Mouse (Mus musculus) midbrain, embryonic 14.5 days (tissue): ENCODE results near the gene Ykt6. TPM values are rescaled to one million over a fixed set of nuclear protein-coding genes. Genes with fewer than 3 reads are reported as not detected.

Experiments
- ATAC-seq: fragments of 200-750 bp; cut with Nextera tagmentation; 2 replicates; pipeline ENCODE4 v1.8.0; 2017; ENCODE audit warnings: moderate number of reproducible peaks, moderate library complexity; ENCODE audit not compliant: low FRiP score, low TSS enrichment
- DNase-seq: peaks from one replicate; pipeline ENCODE4 v3.0.0-alpha.2; 2015
- H3K27ac ChIP-seq: fragments of 300-500 bp; sonication (generic); replicated peaks from 2 replicates; pipeline ENCODE4 v1.5.1; 2014; ENCODE audit warnings: mild to moderate bottlenecking, low read depth, low read length, moderate library complexity
- H3K27me3 ChIP-seq: fragments of 300-500 bp; sonication (generic); 2 replicates; pipeline ENCODE4 v1.6.1; 2014; ENCODE audit warnings: low read length, control low read depth, mixed read lengths; ENCODE audit not compliant: control insufficient read depth, insufficient read depth
- H3K36me3 ChIP-seq: fragments of 300-500 bp; sonication (generic); 2 replicates; pipeline ENCODE4 v1.6.1; 2014; ENCODE audit warnings: low read length, control low read depth; ENCODE audit not compliant: control insufficient read depth, insufficient read depth
- H3K4me1 ChIP-seq: fragments of 300-500 bp; sonication (generic); 2 replicates; pipeline ENCODE4 v1.6.1; 2014; ENCODE audit warnings: mild to moderate bottlenecking, antibody characterized with exemption, low read length, control low read depth; ENCODE audit not compliant: control insufficient read depth, insufficient read depth
- H3K4me2 ChIP-seq: fragments of 300-500 bp; sonication (generic); 2 replicates; pipeline ENCODE4 v1.6.1; 2014; ENCODE audit warnings: mild to moderate bottlenecking, low read length, moderate library complexity
- H3K4me3 ChIP-seq: fragments of 300-500 bp; sonication (generic); replicated peaks from 2 replicates; pipeline ENCODE4 v1.5.1; 2014; ENCODE audit warnings: low read depth, low read length
- H3K9ac ChIP-seq: fragments of 300-500 bp; sonication (generic); replicated peaks from 2 replicates; pipeline ENCODE4 v1.6.1; 2014; ENCODE audit warnings: mild to moderate bottlenecking, low read length, moderate library complexity
- H3K9me3 ChIP-seq: fragments of 300-500 bp; sonication (generic); 2 replicates; pipeline ENCODE4 v1.6.1; 2016; ENCODE audit warnings: low read length, control low read depth, mixed read lengths; ENCODE audit not compliant: control insufficient read depth
- WGBS: fragments of 180-500 bp; shearing (Covaris S2); extraction: QIAGEN DNeasy Blood & Tissue Kit; methylation state at CpG from one replicate; pipeline ENCODE4 v1.1.7; 2014; 5-methylcytosine and 5-hydroxymethylcytosine counted together
- polyA plus RNA-seq: library from polyadenylated mRNA; unstranded; fragments of >200 nt; fragmentation: Nextera tagmentation; extraction: Ambion mirVana; gene quantifications from 2 replicates; pipeline ENCODE4 v1.2.1, GENCODE M21; 2014

Gene Ykt6
- polyA plus RNA-seq: 40.5 and 57.6 TPM in 2 replicates

GRCm38 (mm10) chr11:5955546-5956276, at the start of gene Ykt6:
Gene Ykt6 (plus strand): TSS chr11:5955693.
- peak; percentile 99 for DNase-seq
- WGBS: under 1% methylated on average over 71 of the region's 71 CpGs

GRCm38 (mm10) chr11:5905778-5906518, 49.5 kb upstream of the Ykt6 start:
- H3K27ac ChIP-seq: no peak overlapping the region
- H3K4me2 ChIP-seq: no peak overlapping the region
- ATAC-seq: no peak
- 85% methylated on average over 10 of the region's 10 CpGs for WGBS
- no peak overlapping the region for H3K4me3 ChIP-seq
- H3K36me3 ChIP-seq: no peaks in the 10 kb centered on the region
- H3K27me3 ChIP-seq: no peaks in the 10 kb centered on the region
- H3K4me1 ChIP-seq: peaks cover 20% of the 10 kb centered on the region
- no peak for DNase-seq
- no peaks in the 10 kb centered on the region for H3K9me3 ChIP-seq
- no peak overlapping the region for H3K9ac ChIP-seq

More at GRCm38 (mm10) chr11:5955546-5956276, at the start of gene Ykt6:
- peaks cover 13% of the 10 kb centered on the region for H3K4me1 ChIP-seq
- ATAC-seq: peak; percentile 94
- no peaks in the 10 kb centered on the region for H3K27me3 ChIP-seq
- no peaks in the 10 kb centered on the region for H3K9me3 ChIP-seq
- peak within 1 kb of the TSS; percentile 90 for H3K4me3 ChIP-seq
- H3K36me3 ChIP-seq: peaks cover 8% of the 10 kb centered on the region
- H3K9ac ChIP-seq: peak within 1 kb of the TSS; percentile 92
- H3K4me2 ChIP-seq: peak within 1 kb of the TSS; percentile 88
- H3K27ac ChIP-seq: peak within 1 kb of the TSS; percentile 92

GRCm38 (mm10) chr11:5907096-5907495, 48.4 kb upstream of the Ykt6 start:
- Histone ChIP-seq H3K9me3 (no peaks in the 10 kb centered on the region), H3K4me2 (no peak overlapping the region), H3K4me3 (no peak overlapping the region), H3K36me3 (no peaks in the 10 kb centered on the region), H3K9ac (no peak overlapping the region), H3K27me3 (no peaks in the 10 kb centered on the region), H3K27ac (no peak overlapping the region), H3K4me1 (peaks cover 8% of the 10 kb centered on the region; the same call in 1 of the 2 replicates)
- no peak for DNase-seq
- 37% methylated on average over 5 of the region's 5 CpGs for WGBS
- no peak for ATAC-seq

GRCm38 (mm10) chr11:5908642-5909041, 46.9 kb upstream of the Ykt6 start:
- Histone ChIP-seq H3K4me1 (no peaks in the 10 kb centered on the region), H3K27me3 (no peaks in the 10 kb centered on the region), H3K9me3 (no peaks in the 10 kb centered on the region), H3K36me3 (no peaks in the 10 kb centered on the region), H3K4me3 (no peak overlapping the region), H3K27ac (no peak overlapping the region), H3K9ac (no peak overlapping the region), H3K4me2 (no peak overlapping the region)
- 89% methylated on average over 4 of the region's 4 CpGs for WGBS
- ATAC-seq (no peak), DNase-seq (no peak)

DNA sequence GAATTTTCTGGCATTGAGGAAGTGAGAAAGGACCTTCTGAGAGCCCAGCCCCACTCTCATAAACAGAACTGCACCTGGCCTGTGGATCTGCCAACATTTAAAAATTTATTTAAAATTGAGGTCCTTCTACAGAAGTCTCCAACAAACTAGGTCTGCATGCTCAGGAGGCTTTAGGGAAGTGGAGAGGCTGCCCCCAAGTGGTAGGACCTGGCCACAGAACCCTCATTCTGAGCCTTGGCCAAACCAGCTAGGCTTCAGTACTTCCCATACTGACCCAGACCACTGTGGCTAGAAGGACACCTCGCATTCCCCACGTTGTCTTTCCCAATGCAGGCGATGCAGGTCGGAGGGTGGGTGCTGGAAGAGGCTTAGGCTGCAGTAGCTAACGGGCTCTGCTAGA, 42.9 kb upstream of the Ykt6 start:
- Histone ChIP-seq H3K4me2 (no peak overlapping the region), H3K4me3 (no peak overlapping the region), H3K4me1 (no peaks in the 10 kb centered on the region), H3K9ac (no peak overlapping the region), H3K9me3 (no peaks in the 10 kb centered on the region), H3K36me3 (no peaks in the 10 kb centered on the region), H3K27me3 (no peaks in the 10 kb centered on the region), H3K27ac (no peak overlapping the region)
- peak; percentile 68 for DNase-seq
- ATAC-seq: no peak
- WGBS: 34% methylated on average over 5 of the region's 5 CpGs

GRCm38 (mm10) chr11:5913256-5913655, 42.2 kb upstream of the Ykt6 start:
- no peaks in the 10 kb centered on the region for H3K4me1 ChIP-seq
- H3K4me2 ChIP-seq: no peak overlapping the region
- ATAC-seq (no peak), DNase-seq (no peak)
- no peaks in the 10 kb centered on the region for H3K27me3 ChIP-seq
- WGBS: 72% methylated on average over 8 of the region's 8 CpGs
- H3K9me3 ChIP-seq: no peaks in the 10 kb centered on the region
- H3K9ac ChIP-seq: no peak overlapping the region
- H3K4me3 ChIP-seq: no peak overlapping the region
- H3K27ac ChIP-seq: no peak overlapping the region
- no peaks in the 10 kb centered on the region for H3K36me3 ChIP-seq

- no peak for DNase-seq
- WGBS: 72% methylated on average over 4 of the region's 4 CpGs
- no peak overlapping the region for H3K4me3 ChIP-seq
Observed at GRCm38 (mm10) chr11:5913936-5914335, 41.6 kb upstream of the Ykt6 start.

GRCm38 (mm10) chr11:5914940-5915339, 40.6 kb upstream of the Ykt6 start:
- H3K4me3 ChIP-seq: no peak overlapping the region
- no peak overlapping the region for H3K4me2 ChIP-seq
- no peaks in the 10 kb centered on the region for H3K36me3 ChIP-seq
- 65% methylated on average over 5 of the region's 5 CpGs for WGBS
- H3K9me3 ChIP-seq: no peaks in the 10 kb centered on the region
- no peaks in the 10 kb centered on the region for H3K27me3 ChIP-seq
- ATAC-seq: no peak
- no peak for DNase-seq
- H3K4me1 ChIP-seq: no peaks in the 10 kb centered on the region
- H3K27ac ChIP-seq: no peak overlapping the region
- no peak overlapping the region for H3K9ac ChIP-seq

More at GRCm38 (mm10) chr11:5913936-5914335, 41.6 kb upstream of the Ykt6 start:
- Histone ChIP-seq H3K27ac (no peak overlapping the region), H3K9me3 (no peaks in the 10 kb centered on the region), H3K4me1 (no peaks in the 10 kb centered on the region), H3K4me2 (no peak overlapping the region), H3K27me3 (no peaks in the 10 kb centered on the region), H3K36me3 (no peaks in the 10 kb centered on the region), H3K9ac (no peak overlapping the region)
- ATAC-seq: no peak
